Mouse (Mus musculus): ENCODE measurements at regions not wholly inside any gene's neighbourhood (a gene's known extent, or its start where the extent isn't known, plus 50 kb on each side); places are given as distances from the start of the nearest gene placed in this dataset.

DNA sequence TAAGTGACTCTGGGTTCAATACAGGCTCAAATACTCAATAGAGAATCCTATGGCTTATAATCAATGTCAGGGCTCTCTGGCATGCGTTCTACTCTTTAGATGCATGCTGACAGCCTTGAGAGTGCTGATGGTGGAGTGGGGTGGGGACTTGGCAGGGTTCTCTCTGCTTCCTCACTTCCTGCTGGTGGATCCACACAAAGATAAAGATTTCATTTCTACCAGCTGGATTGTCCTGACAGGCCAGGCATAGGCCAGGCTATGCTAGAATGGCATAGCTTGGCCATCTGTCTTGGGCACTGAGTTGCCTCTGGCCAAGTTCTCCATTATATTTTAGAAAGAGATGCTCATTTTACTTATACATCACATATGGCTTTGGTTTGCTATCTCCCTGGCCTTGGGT lies 206.2 kb upstream of the Plpp4 start:
- TF ChIP-seq EP300 (IDR thresholded peaks at IDR 0.05; ENCODE audit: low read depth) (no peak), CTCF (IDR thresholded peaks at IDR 0.05; ENCODE audit: low read depth) (no peak)
- H3K9ac ChIP-seq (replicated peaks) = no peak overlapping the region
- ATAC-seq (no peak), DNase-seq (no peak)
- no peak overlapping the region for H3K4me2 ChIP-seq (ENCODE audit: low read depth, low read length)
- H3K4me1 ChIP-seq (ENCODE audit: insufficient read depth) = no peaks in the 10 kb centered on the region
- WGBS (ENCODE audit: insufficient replicate concordance) = 83% methylated on average over 1 of the region's 1 CpGs
- H3K27ac ChIP-seq (ENCODE audit: low read depth) = no peak overlapping the region
- H3K9me3 ChIP-seq (ENCODE audit: low read length) = no peaks in the 10 kb centered on the region
- H3K4me3 ChIP-seq (ENCODE audit: low read depth, low read length) = no peak overlapping the region
- no peaks in the 10 kb centered on the region for H3K27me3 ChIP-seq (ENCODE audit: insufficient read depth, low read length)
- H3K36me3 ChIP-seq (replicated peaks; ENCODE audit: insufficient read depth, low read length) = no peaks in the 10 kb centered on the region

DNA sequence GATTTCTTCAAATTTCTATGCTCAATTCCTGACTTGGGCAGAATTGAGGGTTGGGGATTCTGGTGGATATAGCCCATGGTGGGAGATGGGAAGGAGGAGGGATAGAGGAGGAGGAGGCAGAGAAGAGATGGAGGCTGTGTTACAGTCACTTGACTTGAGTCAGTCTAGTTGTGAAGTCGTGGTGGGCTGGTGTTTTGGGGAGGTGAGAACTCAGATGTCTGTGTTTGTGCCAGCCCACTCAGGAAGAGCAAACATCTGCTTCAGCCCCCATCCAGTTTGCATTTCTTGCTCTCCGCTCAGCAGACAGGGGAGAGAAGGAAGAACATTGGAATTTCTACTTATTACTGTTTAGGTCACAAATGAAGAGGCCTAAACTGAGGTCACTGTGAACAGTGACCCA lies 189.9 kb upstream of the Plpp4 start:
- Histone ChIP-seq H3K27me3 (ENCODE audit: insufficient read depth, low read length) (no peaks in the 10 kb centered on the region), H3K9me3 (ENCODE audit: low read length) (no peaks in the 10 kb centered on the region), H3K4me1 (ENCODE audit: insufficient read depth) (no peaks in the 10 kb centered on the region), H3K27ac (ENCODE audit: low read depth) (no peak overlapping the region), H3K9ac (replicated peaks) (no peak overlapping the region), H3K4me2 (ENCODE audit: low read depth, low read length) (no peak overlapping the region), H3K36me3 (replicated peaks; ENCODE audit: insufficient read depth, low read length) (no peaks in the 10 kb centered on the region), H3K4me3 (ENCODE audit: low read depth, low read length) (no peak overlapping the region)
- TF ChIP-seq CTCF (IDR thresholded peaks at IDR 0.05; ENCODE audit: low read depth) (no peak), EP300 (IDR thresholded peaks at IDR 0.05; ENCODE audit: low read depth) (no peak)
- DNase-seq = no peak
- 67% methylated on average over 2 of the region's 2 CpGs for WGBS (ENCODE audit: insufficient replicate concordance)
- ATAC-seq = no peak

DNA sequence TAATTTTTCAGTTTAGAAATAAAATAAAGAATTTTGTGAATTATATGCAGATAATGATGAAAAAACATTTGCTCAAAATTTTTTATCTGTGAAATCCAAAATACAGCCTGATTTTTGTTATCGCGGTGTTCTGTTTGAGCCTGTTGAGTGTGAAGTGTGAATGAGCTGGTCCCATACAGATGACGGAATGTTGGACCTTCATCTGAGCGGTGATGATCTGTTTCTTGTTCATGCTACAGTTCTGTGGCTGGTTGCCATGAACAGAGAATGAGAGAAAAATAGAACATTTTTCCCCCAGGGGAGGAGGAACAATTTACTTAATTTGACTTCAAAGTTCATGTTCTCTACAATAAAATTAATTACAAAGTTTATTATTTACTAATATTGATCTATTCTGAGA lies 188.7 kb upstream of the Plpp4 start:
- Histone ChIP-seq H3K4me2 (ENCODE audit: low read depth, low read length) (no peak overlapping the region), H3K9ac (replicated peaks) (no peak overlapping the region), H3K4me3 (ENCODE audit: low read depth, low read length) (no peak overlapping the region), H3K27ac (ENCODE audit: low read depth) (no peak overlapping the region), H3K9me3 (ENCODE audit: low read length) (no peaks in the 10 kb centered on the region), H3K36me3 (replicated peaks; ENCODE audit: insufficient read depth, low read length) (no peaks in the 10 kb centered on the region), H3K27me3 (ENCODE audit: insufficient read depth, low read length) (no peaks in the 10 kb centered on the region), H3K4me1 (ENCODE audit: insufficient read depth) (no peaks in the 10 kb centered on the region)
- no peak for TF ChIP-seq EP300 (IDR thresholded peaks at IDR 0.05; ENCODE audit: low read depth)
- no peak for TF ChIP-seq CTCF (IDR thresholded peaks at IDR 0.05; ENCODE audit: low read depth)
- DNase-seq = no peak
- WGBS (ENCODE audit: insufficient replicate concordance) = 85% methylated on average over 4 of the region's 4 CpGs
- no peak for ATAC-seq

DNA sequence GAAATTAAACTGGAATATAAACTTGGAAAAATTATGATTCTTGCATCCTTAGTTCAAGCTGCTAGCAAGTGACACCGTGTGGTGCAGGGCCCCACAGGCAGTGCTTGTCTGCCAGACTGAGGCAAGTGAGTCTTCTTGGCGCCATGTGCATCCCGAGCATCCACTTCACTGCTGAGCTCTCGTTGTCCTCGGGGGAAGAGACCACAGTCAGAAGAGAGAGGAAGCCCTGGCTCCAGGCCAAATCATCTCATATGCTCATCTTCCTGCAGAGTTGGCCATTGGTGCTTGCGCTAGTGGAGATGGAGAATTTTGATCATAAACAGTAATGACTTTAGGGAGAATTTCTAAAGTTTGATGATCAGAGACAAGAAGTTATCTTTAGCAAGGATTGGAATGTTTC lies 177.0 kb upstream of the Plpp4 start:
- Histone ChIP-seq H3K9ac (replicated peaks) (no peak overlapping the region), H3K4me1 (ENCODE audit: insufficient read depth) (no peaks in the 10 kb centered on the region), H3K36me3 (replicated peaks; ENCODE audit: insufficient read depth, low read length) (no peaks in the 10 kb centered on the region), H3K4me3 (ENCODE audit: low read depth, low read length) (no peak overlapping the region), H3K4me2 (ENCODE audit: low read depth, low read length) (no peak overlapping the region), H3K27me3 (ENCODE audit: insufficient read depth, low read length) (no peaks in the 10 kb centered on the region), H3K9me3 (ENCODE audit: low read length) (no peaks in the 10 kb centered on the region), H3K27ac (ENCODE audit: low read depth) (no peak overlapping the region)
- ATAC-seq (no peak), DNase-seq (peak; percentile 13)
- TF ChIP-seq EP300 (IDR thresholded peaks at IDR 0.05; ENCODE audit: low read depth) (no peak), CTCF (IDR thresholded peaks at IDR 0.05; ENCODE audit: low read depth) (no peak)
- 80% methylated on average over 6 of the region's 6 CpGs for WGBS (ENCODE audit: insufficient replicate concordance)

DNA sequence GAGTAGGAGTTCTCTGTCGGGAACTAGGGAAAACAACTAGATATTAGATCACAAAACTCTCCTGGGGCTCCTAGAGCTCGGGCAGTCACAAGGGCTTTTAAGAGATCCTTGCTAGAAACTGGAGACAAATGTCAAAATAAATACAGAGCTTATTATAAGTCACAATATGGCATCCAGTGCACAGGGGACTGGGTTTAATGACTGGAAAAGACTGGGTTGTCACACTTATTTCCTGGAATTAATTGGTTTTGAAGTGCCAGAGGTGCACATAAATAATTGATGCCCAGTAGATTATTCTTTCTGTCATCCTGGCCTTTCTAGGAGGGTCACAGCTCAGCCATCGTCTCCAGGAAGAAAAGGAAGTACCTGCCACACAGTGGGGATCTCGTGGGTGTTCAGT lies 165.4 kb upstream of the Plpp4 start:
- 47% methylated on average over 4 of the region's 4 CpGs for WGBS (ENCODE audit: insufficient replicate concordance)
- no peaks in the 10 kb centered on the region for H3K4me1 ChIP-seq (ENCODE audit: insufficient read depth)
- no peak overlapping the region for H3K4me2 ChIP-seq (ENCODE audit: low read depth, low read length)
- TF ChIP-seq CTCF (IDR thresholded peaks at IDR 0.05; ENCODE audit: low read depth) (no peak), EP300 (IDR thresholded peaks at IDR 0.05; ENCODE audit: low read depth) (no peak)
- no peak overlapping the region for H3K27ac ChIP-seq (ENCODE audit: low read depth)
- H3K36me3 ChIP-seq (replicated peaks; ENCODE audit: insufficient read depth, low read length) = no peaks in the 10 kb centered on the region
- H3K27me3 ChIP-seq (ENCODE audit: insufficient read depth, low read length) = no peaks in the 10 kb centered on the region
- no peaks in the 10 kb centered on the region for H3K9me3 ChIP-seq (ENCODE audit: low read length)
- ATAC-seq = no peak
- no peak overlapping the region for H3K4me3 ChIP-seq (ENCODE audit: low read depth, low read length)
- no peak overlapping the region for H3K9ac ChIP-seq (replicated peaks)
- DNase-seq = no peak

DNA sequence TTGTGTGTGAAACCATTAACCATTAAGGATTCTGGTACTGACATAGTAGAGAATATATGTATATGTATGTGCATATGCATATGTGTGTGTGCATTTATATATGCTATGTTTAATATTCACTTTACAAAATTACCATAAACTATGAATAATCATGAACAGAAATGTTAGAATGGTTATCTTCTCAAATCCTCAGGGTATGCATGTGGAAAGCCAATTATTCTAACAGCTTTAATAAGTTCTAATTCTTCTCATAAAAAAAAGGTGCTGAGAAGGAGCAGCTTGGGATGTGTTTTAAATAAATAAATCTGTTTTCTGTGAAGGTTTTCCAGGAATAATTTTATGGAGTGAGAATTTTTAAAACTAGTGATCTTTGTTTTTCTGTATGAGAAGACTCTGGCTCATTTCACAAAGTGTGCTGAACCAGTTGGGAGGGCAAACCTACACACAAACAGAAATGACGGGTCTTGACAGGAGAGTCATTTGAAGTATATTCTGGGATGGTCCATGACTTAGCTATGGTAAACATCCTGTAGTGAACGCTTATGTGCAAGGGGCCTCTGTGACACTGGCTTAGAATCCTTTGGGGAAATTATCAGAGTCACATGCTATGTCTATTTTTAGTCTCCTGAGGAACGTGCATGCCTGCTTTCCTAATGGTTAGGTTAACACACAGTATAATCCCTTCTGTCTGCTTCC lies 160.3 kb upstream of the Plpp4 start:
- H3K9me3 ChIP-seq (ENCODE audit: low read length) = no peaks in the 10 kb centered on the region
- H3K36me3 ChIP-seq (replicated peaks; ENCODE audit: insufficient read depth, low read length) = no peaks in the 10 kb centered on the region
- no peak overlapping the region for H3K4me2 ChIP-seq (ENCODE audit: low read depth, low read length)
- no peak overlapping the region for H3K4me3 ChIP-seq (ENCODE audit: low read depth, low read length)
- H3K9ac ChIP-seq (replicated peaks) = no peak overlapping the region
- TF ChIP-seq CTCF (IDR thresholded peaks at IDR 0.05; ENCODE audit: low read depth) (no peak), EP300 (IDR thresholded peaks at IDR 0.05; ENCODE audit: low read depth) (no peak)
- DNase-seq = no peak
- 38% methylated on average over 3 of the region's 3 CpGs for WGBS (ENCODE audit: insufficient replicate concordance)
- no peaks in the 10 kb centered on the region for H3K27me3 ChIP-seq (ENCODE audit: insufficient read depth, low read length)
- ATAC-seq = no peak
- H3K4me1 ChIP-seq (ENCODE audit: insufficient read depth) = no peaks in the 10 kb centered on the region
- no peak overlapping the region for H3K27ac ChIP-seq (ENCODE audit: low read depth)

DNA sequence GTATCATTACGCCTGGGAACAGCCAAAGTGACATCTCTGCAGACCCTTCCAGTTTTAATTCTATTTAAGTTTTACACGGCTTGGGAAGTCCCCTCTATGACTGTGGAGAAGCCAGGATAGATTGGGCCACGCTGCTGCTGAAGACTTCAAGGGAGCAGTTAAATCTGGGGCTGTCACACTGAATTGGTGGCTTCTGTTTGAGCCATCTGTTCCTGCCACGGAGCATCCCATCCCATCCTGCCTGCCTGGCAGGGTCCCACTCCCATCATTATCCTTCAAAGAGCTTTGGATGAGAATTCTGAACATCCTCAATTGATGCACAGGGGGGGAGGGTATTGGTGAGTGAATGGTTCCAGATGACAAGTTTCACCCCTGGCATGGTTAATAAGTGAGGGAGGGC lies 154.4 kb upstream of the Plpp4 start:
- DNase-seq (no peak), ATAC-seq (no peak)
- 62% methylated on average over 4 of the region's 4 CpGs for WGBS (ENCODE audit: insufficient replicate concordance)
- Histone ChIP-seq H3K9me3 (ENCODE audit: low read length) (no peaks in the 10 kb centered on the region), H3K4me3 (ENCODE audit: low read depth, low read length) (no peak overlapping the region), H3K4me2 (ENCODE audit: low read depth, low read length) (no peak overlapping the region), H3K9ac (replicated peaks) (no peak overlapping the region), H3K27ac (ENCODE audit: low read depth) (no peak overlapping the region), H3K4me1 (ENCODE audit: insufficient read depth) (no peaks in the 10 kb centered on the region), H3K36me3 (replicated peaks; ENCODE audit: insufficient read depth, low read length) (no peaks in the 10 kb centered on the region), H3K27me3 (ENCODE audit: insufficient read depth, low read length) (no peaks in the 10 kb centered on the region)
- TF ChIP-seq EP300 (IDR thresholded peaks at IDR 0.05; ENCODE audit: low read depth) (no peak), CTCF (IDR thresholded peaks at IDR 0.05; ENCODE audit: low read depth) (no peak)

Measured in liver, postnatal 0 days (tissue).